Mouse (Mus musculus): ENCODE data around the gene Itgb1.

- TF ChIP-seq CTCF (IDR thresholded peaks at IDR 0.05; ENCODE audit: borderline replicate concordance, control insufficient read depth, extremely low read depth, insufficient read depth, low read length, poor library complexity) (no peak), POLR2A (IDR thresholded peaks at IDR 0.05; ENCODE audit: control insufficient read depth, extremely low read depth, insufficient read depth, low read length, poor library complexity) (no peak)
Observed at GRCm38 (mm10) chr8:128646456-128646855, 39.0 kb upstream of the Itgb1 start.

Data from thymus, adult 2 months (tissue).